Mouse (Mus musculus) spleen, adult 12 weeks (tissue): ENCODE measurements around the gene P3h1.

ENCODE experiments used
- DNase-seq: peaks from one replicate; pipeline ENCODE4 v3.0.0; 2022; ENCODE audit warnings: low spot score

The P3h1 gene

GRCm38 (mm10) chr4:119232410-119233255 is at the start of gene P3h1, which contains the start of gene AU022252:
P3h1 (plus strand) TSS chr4:119232915.
AU022252 (minus strand) TSS chr4:119232712.
- DNase-seq = peak; percentile 97

- no peak for DNase-seq
Measured at GRCm38 (mm10) chr4:119183525-119183924, 49.2 kb upstream of the P3h1 start.

GRCm38 (mm10) chr4:119185771-119186170 is 46.9 kb upstream of the P3h1 start:
- no peak for DNase-seq

DNA sequence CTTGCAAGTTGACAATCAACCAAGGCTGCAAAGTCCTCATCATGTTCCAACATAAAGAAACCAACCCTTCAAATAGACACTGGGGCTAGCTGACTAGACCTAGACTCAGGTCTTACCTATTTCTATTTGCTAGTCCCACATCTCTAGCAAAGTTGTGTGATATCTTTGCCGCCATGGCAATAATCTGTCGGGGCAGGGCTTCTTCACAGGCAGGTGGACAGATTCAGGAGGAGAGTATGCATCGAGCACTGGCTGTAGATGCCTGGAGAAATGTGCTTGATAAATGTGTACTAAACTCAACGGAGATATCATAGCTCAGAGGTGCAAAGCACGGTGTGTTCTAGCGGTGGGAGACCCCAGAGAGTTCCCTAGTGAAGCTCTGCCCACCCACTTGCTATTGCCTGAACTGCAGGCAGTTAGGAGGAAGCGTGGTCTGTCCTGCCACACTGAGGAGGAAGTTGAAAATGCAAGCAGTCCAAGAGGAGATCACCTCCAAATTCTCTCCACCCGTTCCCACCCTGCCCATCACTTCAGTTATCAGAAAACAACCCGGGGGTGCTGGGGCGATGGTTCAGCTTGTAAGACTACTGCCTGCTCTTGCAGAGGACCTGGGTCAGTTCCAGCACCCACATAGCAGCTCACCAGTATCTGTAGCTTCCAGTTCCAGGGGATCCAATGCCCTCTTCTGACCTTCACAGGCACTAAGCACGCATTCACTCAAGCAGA is 44.5 kb upstream of the P3h1 start:
- peak; percentile 60 for DNase-seq

DNA sequence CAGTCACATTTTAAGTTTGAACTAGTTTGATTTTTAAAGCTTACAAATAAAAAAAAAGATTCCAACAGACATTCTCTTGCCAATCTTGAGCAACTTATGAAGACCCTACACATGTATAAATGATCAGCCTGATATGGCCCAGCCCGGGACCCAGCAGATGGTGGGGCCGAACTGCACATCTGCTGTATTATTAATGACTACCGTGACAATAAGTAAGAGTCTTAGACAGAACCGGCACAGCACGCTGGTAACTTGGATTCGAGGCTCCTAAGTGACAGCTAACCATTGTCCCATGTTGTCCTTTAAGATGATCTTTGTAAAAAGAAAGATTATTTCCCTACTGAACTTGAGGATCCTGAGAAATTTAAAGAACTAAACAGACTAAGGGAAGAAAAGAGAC is 43.3 kb upstream of the P3h1 start:
- no peak for DNase-seq

- peak; percentile 74 for DNase-seq
Measured at GRCm38 (mm10) chr4:119189864-119190263, 42.9 kb upstream of the P3h1 start, which contains the start of gene Ermap. Ermap (minus strand) TSS chr4:119190011.

DNA sequence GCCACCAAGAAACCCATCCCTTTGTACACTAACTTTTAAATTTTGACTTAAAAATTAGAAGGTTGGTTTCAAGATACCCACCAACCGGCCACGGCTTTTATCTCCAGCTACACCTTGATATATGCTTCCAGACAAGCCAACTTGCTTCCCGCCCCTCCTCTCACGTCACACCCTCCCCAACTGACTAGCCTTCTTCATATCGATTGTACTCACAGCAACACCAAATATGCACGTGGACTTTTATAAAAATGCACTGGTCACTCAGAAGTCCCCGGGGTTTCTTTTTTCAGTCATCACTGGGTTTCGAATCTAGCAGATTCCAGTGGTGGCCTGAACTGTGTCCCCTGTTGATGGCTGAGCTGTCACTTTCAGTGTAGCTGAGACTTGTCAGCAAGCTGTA is 42.1 kb upstream of the P3h1 start:
- peak; percentile 60 for DNase-seq

- DNase-seq = no peak
Measured at GRCm38 (mm10) chr4:119191273-119191672, 41.4 kb upstream of the P3h1 start.

GRCm38 (mm10) chr4:119192757-119193156 is 40.0 kb upstream of the P3h1 start:
- DNase-seq = no peak

GRCm38 (mm10) chr4:119194909-119195581 is 37.7 kb upstream of the P3h1 start, which contains the start of gene Svbp:
Svbp (plus strand) TSS chr4:119195306.
- peak; percentile 86 for DNase-seq

DNA sequence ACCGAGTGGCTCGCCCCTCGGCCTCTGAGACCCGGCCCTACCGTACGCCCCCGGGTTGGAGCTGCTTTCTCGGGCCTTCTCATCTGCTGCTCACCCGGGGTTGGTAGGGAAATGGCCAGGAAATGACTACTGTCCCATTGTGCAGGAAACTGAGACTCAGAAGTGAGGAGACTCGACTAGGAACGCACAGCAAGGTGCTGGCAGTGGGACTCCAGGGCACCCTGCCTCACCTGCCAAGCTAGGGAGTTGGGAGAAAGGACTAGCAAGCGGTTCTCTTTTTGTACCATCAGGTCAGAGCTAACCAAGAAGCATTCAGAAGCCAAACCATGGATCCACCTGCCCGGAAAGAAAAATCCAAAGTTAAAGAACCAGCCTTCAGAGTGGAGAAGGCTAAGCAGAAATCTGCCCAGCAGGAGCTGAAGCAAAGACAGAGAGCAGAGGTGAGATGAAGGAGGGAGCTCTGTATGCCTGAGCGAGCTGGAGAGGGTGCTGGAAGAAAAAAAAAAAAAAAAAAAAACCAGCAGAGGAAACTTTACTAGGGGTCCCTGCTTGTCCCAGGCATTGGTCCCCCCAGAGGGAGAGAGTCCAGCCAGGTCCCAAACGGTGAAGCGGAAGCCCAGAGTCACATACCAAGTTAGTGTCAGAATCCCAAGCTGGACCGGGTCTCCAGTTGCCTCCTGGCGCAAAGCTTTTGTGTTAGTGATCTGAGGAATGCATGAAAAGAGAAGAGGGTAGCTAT is 37.0 kb upstream of the P3h1 start:
- DNase-seq = no peak

- no peak for DNase-seq
Measured at GRCm38 (mm10) chr4:119198105-119198504, 34.6 kb upstream of the P3h1 start.

DNA sequence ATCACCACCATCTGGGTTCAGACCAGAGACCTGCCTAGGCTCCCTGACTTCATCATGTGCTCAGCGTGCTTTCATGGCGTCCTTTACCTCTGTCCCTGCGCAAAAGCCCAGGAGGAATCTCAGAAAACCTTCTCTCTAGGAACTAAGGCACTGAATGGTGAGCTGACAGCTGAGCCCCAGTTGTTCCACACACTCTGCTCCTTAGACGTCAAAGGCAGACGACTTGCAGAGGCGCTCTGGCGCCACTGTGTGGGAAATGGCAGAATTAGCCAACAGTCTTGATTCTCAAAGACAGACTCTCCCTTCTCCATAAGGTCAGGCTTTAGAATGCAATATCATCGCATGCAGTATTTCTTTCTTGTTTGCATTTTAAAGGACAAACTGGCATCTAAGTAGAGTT is 28.0 kb upstream of the P3h1 start:
- DNase-seq = peak; percentile 40

DNA sequence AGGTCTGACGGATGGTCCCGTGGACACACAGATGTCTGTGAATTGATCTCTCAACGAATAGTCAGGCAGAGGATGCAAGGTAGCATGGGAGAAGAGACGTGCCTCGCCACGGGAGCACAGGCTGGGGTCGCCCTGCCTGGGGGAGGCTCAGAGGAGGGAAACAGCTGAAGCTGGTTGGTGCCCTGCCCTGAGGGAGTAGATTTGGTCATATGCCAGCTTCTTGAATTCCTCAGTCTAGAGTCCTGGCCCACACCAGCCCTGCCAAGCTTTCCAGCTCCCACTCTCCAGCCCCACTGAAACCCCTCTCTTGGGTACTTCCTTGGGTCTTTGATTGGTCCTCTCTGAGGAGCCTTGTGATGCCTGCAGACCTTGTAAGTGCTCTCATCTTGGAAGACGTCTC is 16.0 kb upstream of the P3h1 start:
- DNase-seq = no peak

GRCm38 (mm10) chr4:119218169-119218568 is 14.5 kb upstream of the P3h1 start, which contains the start of gene Tmem269:
Tmem269 (minus strand) TSS chr4:119218217.
- no peak for DNase-seq

- DNase-seq = peak; percentile 31
Measured at GRCm38 (mm10) chr4:119223696-119224095, 9.0 kb upstream of the P3h1 start.

DNA sequence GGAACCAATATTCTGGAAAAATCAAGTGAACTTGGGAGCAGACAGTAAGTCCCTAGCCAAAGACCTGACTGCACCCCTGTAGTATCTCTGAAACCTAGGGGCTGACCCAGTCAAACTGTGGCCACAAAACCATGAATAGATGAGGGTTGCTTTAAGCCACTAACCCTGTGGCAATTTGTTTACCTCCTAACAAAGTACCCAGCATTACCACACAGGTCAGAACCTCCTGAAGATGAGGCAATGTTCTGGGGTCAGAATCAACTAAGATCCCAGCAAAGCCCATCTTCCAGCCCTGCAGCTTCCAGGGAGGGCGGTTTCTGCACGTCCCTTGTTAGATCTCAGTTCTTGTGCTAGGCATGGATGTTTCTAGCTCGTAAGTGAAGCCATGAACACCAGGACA is 8.2 kb upstream of the P3h1 start:
- DNase-seq = no peak

- no peak for DNase-seq
Measured at GRCm38 (mm10) chr4:119225719-119226118, 7.0 kb upstream of the P3h1 start.

- no peak for DNase-seq
Measured at GRCm38 (mm10) chr4:119226751-119227150, 6.0 kb upstream of the P3h1 start.

DNA sequence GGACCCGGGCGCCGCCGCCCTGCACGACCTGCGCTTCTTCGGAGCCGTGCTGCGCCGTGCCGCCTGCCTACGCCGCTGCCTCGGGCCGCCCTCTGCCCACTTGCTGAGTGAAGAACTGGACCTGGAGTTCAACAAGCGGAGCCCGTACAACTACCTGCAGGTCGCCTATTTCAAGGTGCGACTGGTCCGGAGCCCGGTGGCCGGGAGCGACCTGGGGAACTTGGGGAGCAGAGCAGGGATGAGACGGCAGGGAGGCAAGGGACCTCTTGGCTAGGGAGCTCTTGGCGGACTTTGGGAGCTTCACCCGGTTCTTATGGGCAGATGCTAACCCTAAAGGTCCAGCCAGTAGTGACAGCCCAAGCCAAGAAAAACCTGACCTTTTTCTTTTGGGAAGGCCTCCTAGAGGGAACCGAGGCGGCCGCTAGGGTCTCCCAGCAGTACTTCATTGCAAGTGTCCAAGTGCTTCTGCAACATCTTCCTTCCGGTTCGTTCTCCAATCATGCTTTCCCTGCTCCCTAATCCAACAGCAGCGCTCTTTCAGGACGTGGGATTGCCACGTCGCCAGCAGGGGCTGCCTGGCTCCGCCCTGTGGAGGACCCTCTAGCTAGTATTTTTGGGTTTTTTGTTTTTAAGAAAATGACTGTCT is 664 bp downstream of the P3h1 start:
- DNase-seq = no peak

- DNase-seq = no peak
Measured at GRCm38 (mm10) chr4:119234348-119234747, 1.6 kb downstream of the P3h1 start.
